Mouse (Mus musculus): ENCODE data around the gene Rnpepl1. TPM values are rescaled to one million over a fixed set of nuclear protein-coding genes. Genes with fewer than 3 reads are reported as not detected.

Gene Rnpepl1
- total and polyA plus RNA-seq, 2 experiments from 2014 or later: 28.0 to 39.3 TPM

- no peak overlapping the region for H3K4me3 ChIP-seq (ENCODE audit: low read depth, low read length)
- 97% methylated on average over 9 of the region's 9 CpGs for WGBS
- no peaks in the 10 kb centered on the region for H3K9me3 ChIP-seq (ENCODE audit: low read length)
- H3K27me3 ChIP-seq (ENCODE audit: insufficient read depth, low read length): no peaks in the 10 kb centered on the region
- no peak overlapping the region for H3K27ac ChIP-seq (ENCODE audit: low read depth, low read length)
- peaks cover 72% of the 10 kb centered on the region for H3K36me3 ChIP-seq (ENCODE audit: insufficient read depth, low read length)
- no peak for TF ChIP-seq CTCF (IDR thresholded peaks at IDR 0.05)
- H3K4me1 ChIP-seq (ENCODE audit: insufficient read depth, low read length): peaks cover 12% of the 10 kb centered on the region
- H3K4me2 ChIP-seq (ENCODE audit: low read depth, low read length, poor library complexity, severe bottlenecking): no peak overlapping the region
- no peak for DNase-seq (ENCODE audit: low spot score)
- H3K9ac ChIP-seq (replicated peaks; ENCODE audit: low read length, poor library complexity, severe bottlenecking): no peak overlapping the region
- ATAC-seq (ENCODE audit: low FRiP score): no peak
Observed at GRCm38 (mm10) chr1:92916725-92917124, 6.1 kb downstream of the Rnpepl1 start.

GRCm38 (mm10) chr1:92919151-92919550 lies 8.6 kb downstream of the Rnpepl1 start:
- ATAC-seq (ENCODE audit: low FRiP score): no peak

GRCm38 (mm10) chr1:92919775-92920174 lies 9.2 kb downstream of the Rnpepl1 start:
- Histone ChIP-seq H3K36me3 (ENCODE audit: insufficient read depth, low read length) (peaks cover 63% of the 10 kb centered on the region), H3K27ac (ENCODE audit: low read depth, low read length) (no peak overlapping the region), H3K4me2 (ENCODE audit: low read depth, low read length, poor library complexity, severe bottlenecking) (no peak overlapping the region), H3K9ac (replicated peaks; ENCODE audit: low read length, poor library complexity, severe bottlenecking) (no peak overlapping the region), H3K4me3 (ENCODE audit: low read depth, low read length) (no peak overlapping the region), H3K9me3 (ENCODE audit: low read length) (no peaks in the 10 kb centered on the region), H3K27me3 (ENCODE audit: insufficient read depth, low read length) (no peaks in the 10 kb centered on the region), H3K4me1 (ENCODE audit: insufficient read depth, low read length) (no peaks in the 10 kb centered on the region)
- DNase-seq (ENCODE audit: low spot score) (no peak), ATAC-seq (ENCODE audit: low FRiP score) (no peak)
- no peak for TF ChIP-seq CTCF (IDR thresholded peaks at IDR 0.05)
- 83% methylated on average over 12 of the region's 12 CpGs for WGBS

More at GRCm38 (mm10) chr1:92919151-92919550, 8.6 kb downstream of the Rnpepl1 start:
- Histone ChIP-seq H3K36me3 (ENCODE audit: insufficient read depth, low read length) (peaks cover 69% of the 10 kb centered on the region), H3K4me3 (ENCODE audit: low read depth, low read length) (no peak overlapping the region), H3K4me2 (ENCODE audit: low read depth, low read length, poor library complexity, severe bottlenecking) (no peak overlapping the region), H3K27me3 (ENCODE audit: insufficient read depth, low read length) (no peaks in the 10 kb centered on the region), H3K4me1 (ENCODE audit: insufficient read depth, low read length) (no peaks in the 10 kb centered on the region), H3K9ac (replicated peaks; ENCODE audit: low read length, poor library complexity, severe bottlenecking) (no peak overlapping the region), H3K27ac (ENCODE audit: low read depth, low read length) (no peak overlapping the region), H3K9me3 (ENCODE audit: low read length) (no peaks in the 10 kb centered on the region)
- no peak for DNase-seq (ENCODE audit: low spot score)
- 97% methylated on average over 11 of the region's 11 CpGs for WGBS
- no peak for TF ChIP-seq CTCF (IDR thresholded peaks at IDR 0.05)

- Histone ChIP-seq H3K9ac (replicated peaks; ENCODE audit: low read length, poor library complexity, severe bottlenecking) (no peak overlapping the region), H3K27ac (ENCODE audit: low read depth, low read length) (no peak overlapping the region), H3K4me1 (ENCODE audit: insufficient read depth, low read length) (no peaks in the 10 kb centered on the region), H3K4me2 (ENCODE audit: low read depth, low read length, poor library complexity, severe bottlenecking) (no peak overlapping the region), H3K27me3 (ENCODE audit: insufficient read depth, low read length) (no peaks in the 10 kb centered on the region), H3K36me3 (ENCODE audit: insufficient read depth, low read length) (peaks cover 56% of the 10 kb centered on the region), H3K9me3 (ENCODE audit: low read length) (no peaks in the 10 kb centered on the region), H3K4me3 (ENCODE audit: low read depth, low read length) (no peak overlapping the region)
- no peak for ATAC-seq (ENCODE audit: low FRiP score)
- 84% methylated on average over 7 of the region's 7 CpGs for WGBS
- DNase-seq (ENCODE audit: low spot score): no peak
- no peak for TF ChIP-seq CTCF (IDR thresholded peaks at IDR 0.05)
Observed at GRCm38 (mm10) chr1:92920474-92921200, 10.1 kb downstream of the Rnpepl1 start.

GRCm38 (mm10) chr1:92921496-92921895 lies 10.9 kb downstream of the Rnpepl1 start:
- no peaks in the 10 kb centered on the region for H3K27me3 ChIP-seq (ENCODE audit: insufficient read depth, low read length)
- 92% methylated on average over 4 of the region's 4 CpGs for WGBS
- no peak overlapping the region for H3K4me3 ChIP-seq (ENCODE audit: low read depth, low read length)
- H3K27ac ChIP-seq (ENCODE audit: low read depth, low read length): no peak overlapping the region
- no peak overlapping the region for H3K9ac ChIP-seq (replicated peaks; ENCODE audit: low read length, poor library complexity, severe bottlenecking)
- peaks cover 48% of the 10 kb centered on the region for H3K36me3 ChIP-seq (ENCODE audit: insufficient read depth, low read length)
- ATAC-seq (ENCODE audit: low FRiP score): no peak
- H3K9me3 ChIP-seq (ENCODE audit: low read length): no peaks in the 10 kb centered on the region
- H3K4me2 ChIP-seq (ENCODE audit: low read depth, low read length, poor library complexity, severe bottlenecking): no peak overlapping the region
- no peaks in the 10 kb centered on the region for H3K4me1 ChIP-seq (ENCODE audit: insufficient read depth, low read length)
- TF ChIP-seq CTCF (IDR thresholded peaks at IDR 0.05): no peak
- no peak for DNase-seq (ENCODE audit: low spot score)

GRCm38 (mm10) chr1:92930171-92930706 lies 19.7 kb downstream of the Rnpepl1 start:
- Histone ChIP-seq H3K4me1 (ENCODE audit: insufficient read depth, low read length) (no peaks in the 10 kb centered on the region; the same call in 1 of the 2 replicates), H3K9me3 (ENCODE audit: low read length) (no peaks in the 10 kb centered on the region), H3K4me3 (ENCODE audit: low read depth, low read length) (no peak overlapping the region), H3K27ac (ENCODE audit: low read depth, low read length) (no peak overlapping the region), H3K27me3 (ENCODE audit: insufficient read depth, low read length) (no peaks in the 10 kb centered on the region), H3K9ac (replicated peaks; ENCODE audit: low read length, poor library complexity, severe bottlenecking) (no peak overlapping the region), H3K4me2 (ENCODE audit: low read depth, low read length, poor library complexity, severe bottlenecking) (no peak overlapping the region), H3K36me3 (ENCODE audit: insufficient read depth, low read length) (no peaks in the 10 kb centered on the region)
- 28% methylated on average over 1 of the region's 1 CpGs for WGBS
- ATAC-seq (ENCODE audit: low FRiP score) (no peak), DNase-seq (ENCODE audit: low spot score) (no peak)
- TF ChIP-seq CTCF (IDR thresholded peaks at IDR 0.05): no peak

Measured in midbrain, postnatal 0 days (tissue).